Mouse (Mus musculus) cerebellum, adult 2 months (tissue): ENCODE measurements around the gene Ehmt1. TPM values are rescaled to one million over a fixed set of nuclear protein-coding genes. Genes with fewer than 3 reads are reported as not detected.

Source experiments
- DNase-seq, 2 experiments: peaks; one replicate each; pipeline ENCODE4 v3.0.0; 2021
- H3K27ac ChIP-seq: fragments of 200-500 bp; 2 replicates; pipeline ENCODE4 v1.5.1; 2012; ENCODE audit warnings: low read length, control low read depth, inconsistent platforms; ENCODE audit not compliant: insufficient read depth
- H3K27me3 ChIP-seq: fragments of 200-500 bp; 2 replicates; pipeline ENCODE4 v1.6.1; 2012; ENCODE audit warnings: inconsistent platforms, mild to moderate bottlenecking, low read length, moderate library complexity; ENCODE audit not compliant: control insufficient read depth, insufficient read depth
- H3K4me1 ChIP-seq: fragments of 200-500 bp; 2 replicates; pipeline ENCODE4 v1.6.1; 2011; ENCODE audit warnings: low read length; ENCODE audit not compliant: control insufficient read depth, insufficient read depth
- H3K4me3 ChIP-seq: fragments of 200-500 bp; replicated peaks from 2 replicates; pipeline ENCODE3; 2011; ENCODE audit warnings: mild to moderate bottlenecking, low read depth, low read length, control low read depth; ENCODE audit not compliant: insufficient read depth
- CTCF ChIP-seq: fragments of 200-500 bp; IDR thresholded peaks from 2 replicates; pipeline ENCODE4 v1.5.1; 2011; ENCODE audit warnings: low read depth, mild to moderate bottlenecking, control low read depth, low read length, moderate library complexity, borderline replicate concordance; ENCODE audit not compliant: insufficient read depth
- POLR2A ChIP-seq: fragments of 200-500 bp; IDR thresholded peaks from 2 replicates; pipeline ENCODE4 v1.6.1; 2011; ENCODE audit warnings: low read length, control low read depth, borderline replicate concordance; ENCODE audit not compliant: insufficient read depth
- WGBS: fragments of 180-500 bp; shearing (Covaris S2); methylation state at CpG from one replicate; pipeline ENCODE4 v1.1.7; 2018; 5-methylcytosine and 5-hydroxymethylcytosine counted together
- polyA plus RNA-seq: library from polyadenylated mRNA; depleted of rRNA; stranded (reverse); fragments of >200 nt; gene quantifications from 2 replicates; pipeline ENCODE4 v1.2.3, GENCODE M21; 2012

Ehmt1 gene
- polyA plus RNA-seq, 1 experiment = 63.9 TPM

DNA sequence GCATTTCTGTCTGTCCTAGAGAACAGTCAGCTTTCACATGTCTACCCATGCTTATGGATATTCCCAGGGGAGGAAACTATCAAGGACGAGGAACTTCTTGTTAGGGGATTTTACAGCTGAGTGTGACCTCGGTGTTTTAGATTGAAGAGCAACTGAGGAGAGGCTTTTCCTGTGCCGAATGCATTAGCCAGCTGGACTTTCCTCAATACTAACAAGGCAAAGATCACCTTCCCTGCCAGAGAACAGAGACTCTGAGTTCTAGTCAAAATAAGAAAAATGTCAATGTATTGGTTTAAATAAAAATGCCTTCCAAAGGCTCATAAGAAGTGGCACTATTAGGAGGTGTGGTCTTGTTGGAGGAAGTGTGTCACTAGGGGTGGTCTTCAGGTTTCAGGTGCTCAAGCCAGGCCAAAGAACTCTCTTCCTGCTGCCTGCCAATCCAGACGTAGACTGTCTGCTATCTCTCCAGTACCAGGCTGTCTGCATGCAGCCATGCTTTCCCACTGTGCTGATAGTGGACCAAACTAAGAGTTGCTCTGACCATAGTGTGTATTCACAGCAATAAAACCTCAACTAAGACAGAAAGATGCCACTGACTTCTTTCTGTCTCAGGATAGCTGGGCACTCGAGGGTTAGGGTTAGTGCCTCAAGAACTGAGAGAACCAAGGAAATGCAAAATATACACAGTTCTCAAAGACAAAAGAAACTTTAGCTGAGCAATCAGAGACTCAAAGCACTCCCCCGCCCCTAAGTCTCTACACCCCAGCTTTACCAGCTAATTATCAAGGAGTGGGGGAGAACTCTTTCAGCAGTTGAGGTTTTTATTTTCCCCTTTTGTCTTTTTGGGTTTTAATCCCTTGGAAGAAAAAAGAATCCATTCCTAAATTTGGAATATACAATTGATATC is 28.6 kb downstream of the Ehmt1 start:
- TF ChIP-seq CTCF (no peak), POLR2A (no peak)
- no peak for DNase-seq
- Histone ChIP-seq H3K4me1 (peaks cover 4% of the 10 kb centered on the region), H3K4me3 (no peak overlapping the region), H3K27me3 (no peaks in the 10 kb centered on the region), H3K27ac (no peak overlapping the region)
- 58% methylated on average over 6 of the region's 6 CpGs for whole genome bisulfite sequencing

DNA sequence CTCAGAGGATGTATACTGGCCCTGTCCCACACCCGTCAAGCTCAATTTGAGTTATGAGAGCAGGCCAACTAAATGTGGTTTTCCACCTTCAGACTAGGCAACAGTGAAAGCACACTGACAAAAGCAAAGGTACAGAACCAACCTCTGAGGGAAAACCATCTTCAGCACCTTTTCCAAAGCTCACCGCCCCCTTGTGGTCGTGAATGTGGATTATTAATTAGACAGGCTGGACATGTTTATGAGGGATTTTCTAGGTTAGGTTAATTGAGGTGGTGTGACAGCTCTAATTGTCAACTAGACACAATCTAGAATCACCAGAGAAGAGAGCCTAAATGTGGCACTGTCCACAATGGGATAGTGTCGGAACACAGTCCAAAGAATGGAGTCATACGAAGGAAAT is 30.5 kb downstream of the Ehmt1 start:
- Histone ChIP-seq H3K4me1 (peaks cover 4% of the 10 kb centered on the region), H3K27me3 (no peaks in the 10 kb centered on the region), H3K4me3 (no peak overlapping the region), H3K27ac (no peak overlapping the region)
- TF ChIP-seq POLR2A (no peak), CTCF (no peak)
- peak in 1 of 2 experiments; percentile 15 for DNase-seq
- 85% methylated on average over 5 of the region's 5 CpGs for WGBS

DNA sequence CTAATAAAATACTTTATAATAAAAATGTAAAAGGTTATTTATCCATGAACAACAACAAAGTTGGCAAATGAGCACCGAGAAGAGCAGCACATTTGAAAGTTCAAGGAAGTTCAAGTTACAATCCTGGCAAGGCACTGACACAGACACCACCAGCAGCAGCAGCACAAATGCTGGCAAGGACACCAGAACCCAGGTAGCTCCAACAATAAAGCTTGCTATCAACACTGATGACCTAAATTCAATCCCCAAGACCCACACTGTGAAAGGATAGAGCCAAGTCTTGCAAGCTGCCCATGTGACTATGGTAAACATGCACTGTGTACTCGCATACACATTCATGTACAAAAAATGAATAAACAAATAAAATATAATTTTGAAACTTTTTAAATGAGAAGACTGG is 38.7 kb downstream of the Ehmt1 start:
- no peak for TF ChIP-seq CTCF
- no peak for TF ChIP-seq POLR2A
- H3K4me3 ChIP-seq = no peak overlapping the region
- peaks cover 2% of the 10 kb centered on the region; the same call in 1 of the 2 replicates for H3K4me1 ChIP-seq
- H3K27me3 ChIP-seq = no peaks in the 10 kb centered on the region
- H3K27ac ChIP-seq = no peak overlapping the region
- peak in 1 of 2 experiments; percentile 55 for DNase-seq
- 41% methylated on average over 2 of the region's 2 CpGs for WGBS

DNA sequence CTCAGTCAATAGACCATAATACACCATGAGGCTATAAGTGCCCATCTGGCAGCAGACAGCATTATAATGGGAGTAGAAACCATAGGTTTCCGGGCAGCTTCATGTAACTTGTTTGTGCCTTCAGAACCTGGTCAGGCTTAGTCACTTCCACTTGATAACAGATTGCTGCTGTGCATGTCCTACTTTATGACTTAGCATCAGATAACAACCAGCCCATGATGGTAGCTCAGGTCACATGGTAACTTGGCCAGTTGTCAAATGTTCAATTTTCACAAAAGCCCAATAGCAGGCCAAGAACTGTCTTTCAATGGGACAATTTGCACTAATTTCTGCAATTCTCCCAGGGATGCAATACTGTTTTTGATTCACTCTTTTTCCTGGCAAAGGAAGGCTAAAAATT is 48.5 kb downstream of the Ehmt1 start:
- WGBS = 88% methylated on average over 1 of the region's 1 CpGs
- H3K4me3 ChIP-seq = no peak overlapping the region
- 0 out of 2 replicates have a peak, but pooled peaks cover 3% of the 10 kb centered on the region for H3K4me1 ChIP-seq
- no peaks in the 10 kb centered on the region for H3K27me3 ChIP-seq
- peak in 1 of 2 experiments; percentile 24 for DNase-seq
- no peak overlapping the region for H3K27ac ChIP-seq
- TF ChIP-seq POLR2A (no peak), CTCF (no peak)

DNA sequence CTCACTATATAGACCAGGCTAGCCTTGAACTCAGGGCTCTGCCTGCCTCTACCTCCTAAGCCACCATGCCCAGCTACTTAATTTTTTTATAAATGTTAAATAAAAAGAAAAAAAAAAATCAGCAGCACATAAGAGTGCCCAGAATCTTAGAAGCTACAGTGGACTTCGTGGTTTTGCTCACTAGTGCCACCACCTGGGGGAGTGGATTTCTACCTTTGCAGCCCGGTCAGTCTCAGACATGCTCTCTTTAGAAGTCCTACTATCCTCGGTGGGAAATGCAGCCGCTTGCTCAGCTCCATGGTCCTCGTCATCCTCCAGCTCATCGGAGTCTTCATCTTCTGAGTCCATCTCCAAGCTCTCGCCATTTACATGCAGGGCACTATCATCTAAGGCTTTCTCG is 56.4 kb downstream of the Ehmt1 start:
- H3K27me3 ChIP-seq = no peaks in the 10 kb centered on the region
- no peak overlapping the region for H3K27ac ChIP-seq
- 83% methylated on average over 8 of the region's 8 CpGs for WGBS
- H3K4me3 ChIP-seq = no peak overlapping the region
- no peaks in the 10 kb centered on the region for H3K4me1 ChIP-seq
- peak; percentile 12 to 13 for DNase-seq
- peak; percentile 36; the same call in 1 of the 2 replicates for TF ChIP-seq CTCF
- no peak for TF ChIP-seq POLR2A

DNA sequence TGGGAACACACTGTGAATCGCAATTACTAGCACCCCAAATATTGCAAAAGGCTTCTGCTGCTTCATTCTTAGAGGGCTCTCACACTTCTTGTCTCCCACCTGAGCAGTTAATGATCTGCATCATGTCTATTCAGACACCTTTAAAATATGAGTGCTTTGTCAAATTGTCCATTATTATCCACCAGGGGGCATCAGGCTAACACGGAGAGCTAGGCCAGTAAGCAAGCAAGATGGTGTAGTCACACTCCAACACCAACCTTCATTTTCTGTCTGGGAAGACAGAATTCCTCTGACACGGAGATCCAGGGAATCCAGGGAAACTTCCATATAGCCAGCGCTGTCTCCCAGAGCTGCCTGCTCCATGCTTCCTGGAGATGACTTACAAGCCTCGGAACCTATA is 67.0 kb downstream of the Ehmt1 start:
- Histone ChIP-seq H3K27me3 (no peaks in the 10 kb centered on the region), H3K27ac (no peak overlapping the region), H3K4me3 (no peak overlapping the region), H3K4me1 (no peaks in the 10 kb centered on the region)
- peak; percentile 23 to 52 for DNase-seq
- TF ChIP-seq CTCF (peak; percentile 66), POLR2A (no peak)
- 61% methylated on average over 5 of the region's 5 CpGs for WGBS

DNA sequence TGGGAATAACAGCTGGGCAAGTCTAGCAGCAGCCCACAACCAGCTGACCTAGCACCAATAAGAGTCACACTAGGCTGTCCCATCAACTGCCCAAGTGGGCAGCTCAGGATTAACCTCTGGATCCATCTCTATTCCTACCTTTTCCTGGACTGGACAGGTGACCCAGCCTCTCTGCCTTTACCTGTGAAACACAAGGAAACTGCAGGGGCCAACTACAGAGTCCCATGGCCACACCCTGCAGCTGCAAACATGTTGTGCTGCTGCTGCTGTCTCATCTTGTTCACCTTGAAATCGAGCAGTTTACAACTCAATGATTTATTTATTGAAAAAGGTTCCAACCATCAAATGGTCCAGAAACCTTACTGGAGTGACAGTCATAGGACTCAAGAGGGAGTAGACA is 72.9 kb downstream of the Ehmt1 start:
- Histone ChIP-seq H3K27me3 (no peaks in the 10 kb centered on the region), H3K27ac (no peak overlapping the region), H3K4me1 (no peaks in the 10 kb centered on the region), H3K4me3 (no peak overlapping the region)
- TF ChIP-seq POLR2A (no peak), CTCF (no peak)
- DNase-seq = no peak
- WGBS = 91% methylated on average over 1 of the region's 1 CpGs

DNA sequence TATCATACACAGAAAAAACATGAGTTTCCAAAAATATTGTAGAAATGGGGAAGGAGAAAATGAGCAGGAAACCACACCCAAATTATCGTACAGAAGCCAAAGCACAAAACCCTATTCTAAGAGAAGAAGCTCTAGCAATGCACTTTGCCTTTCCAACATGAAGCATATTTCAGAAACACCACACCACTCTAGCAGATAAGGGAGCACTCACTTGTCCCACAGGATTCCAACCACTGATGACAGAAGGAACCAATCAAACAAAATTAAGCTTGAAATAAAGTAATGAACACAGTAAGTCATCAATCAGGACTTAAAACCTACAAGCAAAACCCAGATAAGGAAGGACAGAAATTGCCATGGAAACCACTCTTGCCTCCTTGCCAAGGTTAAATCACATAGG is 74.2 kb downstream of the Ehmt1 start:
- TF ChIP-seq POLR2A (no peak), CTCF (no peak)

More for the DNA sequence above, 74.2 kb downstream of the Ehmt1 start:
- no peak for DNase-seq
- 90% methylated on average over 1 of the region's 1 CpGs for WGBS
- Histone ChIP-seq H3K27me3 (no peaks in the 10 kb centered on the region), H3K4me1 (no peaks in the 10 kb centered on the region), H3K4me3 (no peak overlapping the region), H3K27ac (no peak overlapping the region)
